Mouse (Mus musculus) limb, embryonic 12.5 days (tissue): ENCODE measurements around the gene Lima1. TPM values are rescaled to one million over a fixed set of nuclear protein-coding genes. Genes with fewer than 3 reads are reported as not detected.
A peak's percentile ranks its signal among the peaks of the same experiment; 100 is the strongest.

Source experiments
- ATAC-seq: fragments of 200-750 bp; cut with Nextera tagmentation; 2 replicates; pipeline ENCODE4 v1.8.0; 2017; ENCODE audit warnings: low read depth, moderate TSS enrichment; ENCODE audit not compliant: insufficient number of reproducible peaks, insufficient read depth, low FRiP score, low TSS enrichment
- H3K27ac ChIP-seq: fragments of 300-500 bp; sonication (generic); 2 replicates; pipeline ENCODE4 v1.5.1; 2016; ENCODE audit warnings: mild to moderate bottlenecking, moderate library complexity
- H3K27me3 ChIP-seq: fragments of 300-500 bp; sonication (generic); 2 replicates; pipeline ENCODE4 v1.6.1; 2016; ENCODE audit warnings: mild to moderate bottlenecking, moderate library complexity
- H3K36me3 ChIP-seq: fragments of 300-500 bp; sonication (generic); 2 replicates; pipeline ENCODE4 v1.6.1; 2016; ENCODE audit warnings: mild to moderate bottlenecking, moderate library complexity
- H3K4me1 ChIP-seq: fragments of 300-500 bp; sonication (generic); replicated peaks from 2 replicates; pipeline ENCODE4 v1.6.1; 2016
- H3K4me2 ChIP-seq: fragments of 300-500 bp; sonication (generic); 2 replicates; pipeline ENCODE4 v1.6.1; 2016; ENCODE audit warnings: mild to moderate bottlenecking, moderate library complexity
- H3K4me3 ChIP-seq: fragments of 300-500 bp; sonication (generic); replicated peaks from 2 replicates; pipeline ENCODE4 v1.5.1; 2016; ENCODE audit warnings: mild to moderate bottlenecking
- H3K9ac ChIP-seq: fragments of 300-500 bp; sonication (generic); replicated peaks from 2 replicates; pipeline ENCODE4 v1.6.1; 2016; ENCODE audit warnings: mild to moderate bottlenecking, moderate library complexity
- H3K9me3 ChIP-seq: fragments of 300-500 bp; sonication (generic); 2 replicates; pipeline ENCODE4 v1.6.1; 2016; ENCODE audit warnings: mild to moderate bottlenecking, moderate library complexity
- WGBS: fragments of 180-500 bp; shearing (Covaris S2); methylation state at CpG from one replicate; pipeline ENCODE4 v1.1.7; 2016; 5-methylcytosine and 5-hydroxymethylcytosine counted together
- polyA plus RNA-seq: library from polyadenylated mRNA; unstranded; fragments of >200 nt; fragmentation: Nextera tagmentation; extraction: Ambion mirVana; gene quantifications from 2 replicates; pipeline ENCODE4 v1.2.1, GENCODE M21; 2016

The Lima1 gene
- polyA plus RNA-seq, 1 experiment from 2014 or later, result 79.4 TPM

DNA sequence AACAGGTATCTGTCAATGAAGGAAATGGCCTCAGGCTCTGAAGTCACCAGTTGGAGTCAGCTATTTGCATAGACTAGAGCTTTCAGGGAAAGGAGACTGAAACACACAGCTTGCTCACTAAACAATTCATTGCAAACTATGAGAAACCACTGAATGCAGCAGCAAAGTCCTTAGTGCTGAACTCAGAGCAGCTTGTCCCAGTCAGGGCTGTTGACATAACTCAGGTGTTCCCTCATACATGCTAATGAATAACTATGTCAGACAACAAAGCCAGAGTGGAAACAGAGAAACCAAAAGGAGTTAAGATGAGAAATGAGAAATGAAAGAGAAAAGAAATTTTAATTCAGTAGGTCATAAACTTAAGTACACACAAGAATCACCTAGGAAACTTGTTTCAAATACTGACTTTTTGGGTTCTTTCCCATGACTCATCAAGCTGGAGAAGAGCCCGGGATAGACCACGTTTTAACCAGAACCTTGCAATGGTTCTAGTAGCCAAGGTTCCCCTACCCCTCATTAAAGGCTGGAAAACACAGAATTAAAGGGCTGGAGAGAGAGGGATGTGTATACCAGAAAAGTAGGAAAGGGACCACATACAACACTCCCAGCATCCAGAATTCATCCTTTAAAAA, 22.5 kb downstream of the Lima1 start:
- Histone ChIP-seq H3K36me3 (no peaks in the 10 kb centered on the region), H3K4me2 (no peak overlapping the region), H3K9me3 (no peaks in the 10 kb centered on the region), H3K4me1 (peaks cover 11% of the 10 kb centered on the region), H3K4me3 (no peak overlapping the region), H3K9ac (no peak overlapping the region), H3K27me3 (no peaks in the 10 kb centered on the region), H3K27ac (no peak overlapping the region)
- ATAC-seq, result no peak
- WGBS, result 85% methylated on average over 2 of the region's 2 CpGs

DNA sequence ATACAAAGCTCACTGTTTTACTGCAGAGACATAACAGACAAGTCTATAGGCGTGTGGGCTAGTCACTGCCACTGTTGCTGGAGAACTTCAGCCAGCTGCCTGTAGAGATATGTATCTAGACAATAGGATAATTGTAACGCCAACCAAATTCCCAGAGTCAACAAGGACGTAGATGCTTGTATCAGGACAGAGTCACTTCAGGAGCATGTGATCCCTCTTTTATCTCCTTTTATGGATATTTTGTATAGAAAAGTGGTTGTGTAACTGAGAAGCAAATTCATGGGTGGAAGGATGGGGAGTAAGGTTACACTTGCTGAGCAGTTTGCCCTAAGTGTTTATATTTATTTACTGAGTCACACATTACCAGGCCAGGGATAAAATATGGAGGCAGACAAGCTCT, 25.0 kb downstream of the Lima1 start:
- Histone ChIP-seq H3K9ac (no peak overlapping the region), H3K27me3 (no peaks in the 10 kb centered on the region), H3K9me3 (no peaks in the 10 kb centered on the region), H3K4me3 (no peak overlapping the region), H3K4me1 (peaks cover 15% of the 10 kb centered on the region), H3K27ac (no peak overlapping the region), H3K4me2 (no peak overlapping the region), H3K36me3 (no peaks in the 10 kb centered on the region)
- no peak for ATAC-seq
- WGBS, result 87% methylated on average over 3 of the region's 3 CpGs

GRCm38 (mm10) chr15:99847937-99848336, 27.3 kb downstream of the Lima1 start:
- H3K4me2 ChIP-seq, result peak overlapping the region; percentile 17; the same call in 1 of the 2 replicates
- H3K9me3 ChIP-seq, result no peaks in the 10 kb centered on the region
- peak overlapping the region; percentile 70 for H3K27ac ChIP-seq
- ATAC-seq, result peak; percentile 60; the same call in 1 of the 2 replicates
- H3K4me1 ChIP-seq, result peaks cover 15% of the 10 kb centered on the region
- H3K4me3 ChIP-seq, result no peak overlapping the region
- no peak overlapping the region for H3K9ac ChIP-seq
- 40% methylated on average over 8 of the region's 8 CpGs for WGBS
- H3K36me3 ChIP-seq, result no peaks in the 10 kb centered on the region
- no peaks in the 10 kb centered on the region for H3K27me3 ChIP-seq

DNA sequence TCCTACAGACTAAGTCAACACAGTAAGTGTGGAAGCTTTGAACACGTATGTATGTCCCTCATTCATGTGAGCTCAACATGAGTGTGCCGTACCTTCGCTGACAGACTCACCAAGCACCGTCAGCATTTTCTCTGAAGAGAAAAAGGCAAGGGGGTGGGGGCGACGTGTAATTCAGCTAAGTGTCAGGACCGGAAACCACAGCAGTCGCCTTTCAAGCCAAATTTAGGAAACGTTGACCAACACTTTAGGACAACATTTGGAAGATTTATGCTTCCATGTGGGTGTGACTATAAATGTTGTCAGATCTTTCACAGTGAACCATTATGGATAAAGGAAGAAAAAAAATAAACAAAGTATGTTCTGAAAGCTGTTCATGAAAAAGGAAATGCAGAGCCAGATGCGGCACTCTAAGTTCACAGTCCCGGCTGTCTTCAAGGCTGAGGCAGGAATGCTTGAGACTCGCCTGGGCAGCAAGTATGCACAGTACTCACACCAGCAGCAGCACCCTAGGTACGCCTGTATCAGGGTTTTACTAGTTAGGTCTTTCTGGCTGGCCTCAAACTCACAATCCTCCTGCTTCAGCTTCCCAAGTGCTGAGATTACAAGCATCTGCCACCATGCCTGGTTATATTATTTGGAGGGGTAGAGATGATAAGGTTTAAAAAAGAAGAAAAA, 27.9 kb downstream of the Lima1 start:
- peak overlapping the region; percentile 66 for H3K27ac ChIP-seq

DNA sequence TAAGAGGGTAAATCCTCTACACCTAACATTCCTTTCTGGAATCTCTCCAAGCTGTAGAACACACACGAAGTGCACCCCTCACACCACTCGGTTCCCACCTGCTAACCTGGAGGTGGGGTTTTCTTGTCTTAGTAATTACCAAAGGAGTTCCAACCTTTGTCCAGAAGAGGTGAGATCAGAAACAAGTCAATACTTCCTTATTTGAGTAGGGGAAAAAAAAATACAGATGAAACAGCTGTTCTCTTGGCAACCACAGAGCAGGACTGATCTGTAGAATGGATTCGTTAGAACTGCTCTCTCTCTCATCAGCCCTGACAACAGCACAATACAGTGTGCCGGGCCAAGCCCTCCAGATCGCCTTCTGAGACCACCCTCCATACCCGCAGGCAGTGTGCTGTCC, 28.6 kb downstream of the Lima1 start:
- Histone ChIP-seq H3K27me3 (no peaks in the 10 kb centered on the region), H3K4me2 (no peak overlapping the region), H3K4me1 (peaks cover 15% of the 10 kb centered on the region), H3K36me3 (no peaks in the 10 kb centered on the region), H3K4me3 (no peak overlapping the region), H3K27ac (no peak overlapping the region), H3K9ac (no peak overlapping the region), H3K9me3 (no peaks in the 10 kb centered on the region)
- 61% methylated on average over 6 of the region's 6 CpGs for WGBS
- ATAC-seq, result no peak

More for the DNA sequence above, 27.9 kb downstream of the Lima1 start:
- no peaks in the 10 kb centered on the region for H3K36me3 ChIP-seq
- peak overlapping the region; percentile 17; the same call in 1 of the 2 replicates for H3K4me2 ChIP-seq
- H3K27me3 ChIP-seq, result no peaks in the 10 kb centered on the region
- 49% methylated on average over 13 of the region's 13 CpGs for WGBS
- H3K4me1 ChIP-seq, result peaks cover 15% of the 10 kb centered on the region
- H3K4me3 ChIP-seq, result no peak overlapping the region
- no peaks in the 10 kb centered on the region for H3K9me3 ChIP-seq
- ATAC-seq, result no peak
- no peak overlapping the region for H3K9ac ChIP-seq

GRCm38 (mm10) chr15:99843856-99844255, 31.4 kb downstream of the Lima1 start:
- no peaks in the 10 kb centered on the region for H3K27me3 ChIP-seq
- H3K9me3 ChIP-seq, result no peaks in the 10 kb centered on the region
- H3K27ac ChIP-seq, result no peak overlapping the region
- no peak overlapping the region for H3K4me2 ChIP-seq
- WGBS, result 76% methylated on average over 3 of the region's 3 CpGs
- no peak for ATAC-seq
- no peak overlapping the region for H3K9ac ChIP-seq
- no peaks in the 10 kb centered on the region for H3K36me3 ChIP-seq
- no peak overlapping the region for H3K4me3 ChIP-seq
- peaks cover 15% of the 10 kb centered on the region for H3K4me1 ChIP-seq

- Histone ChIP-seq H3K4me2 (no peak overlapping the region), H3K4me1 (0 out of 2 replicates have a peak, but pooled peaks cover 3% of the 10 kb centered on the region), H3K36me3 (no peaks in the 10 kb centered on the region), H3K4me3 (no peak overlapping the region), H3K27me3 (no peaks in the 10 kb centered on the region), H3K27ac (no peak overlapping the region), H3K9ac (no peak overlapping the region), H3K9me3 (no peaks in the 10 kb centered on the region)
- ATAC-seq, result no peak
- 91% methylated on average over 2 of the region's 2 CpGs for WGBS
Observed at GRCm38 (mm10) chr15:99839910-99840309, 35.3 kb downstream of the Lima1 start.

GRCm38 (mm10) chr15:99839165-99839840, 36.0 kb downstream of the Lima1 start:
- H3K4me1 ChIP-seq, result 0 out of 2 replicates have a peak, but pooled peaks cover 3% of the 10 kb centered on the region
- no peaks in the 10 kb centered on the region for H3K36me3 ChIP-seq
- no peak overlapping the region for H3K9ac ChIP-seq
- WGBS, result 72% methylated on average over 13 of the region's 13 CpGs
- no peak overlapping the region for H3K4me2 ChIP-seq
- no peak overlapping the region for H3K4me3 ChIP-seq
- ATAC-seq, result no peak
- H3K27me3 ChIP-seq, result no peaks in the 10 kb centered on the region
- no peak overlapping the region for H3K27ac ChIP-seq
- H3K9me3 ChIP-seq, result no peaks in the 10 kb centered on the region

GRCm38 (mm10) chr15:99837561-99837960, 37.7 kb downstream of the Lima1 start:
- Histone ChIP-seq H3K4me3 (no peak overlapping the region), H3K9ac (no peak overlapping the region), H3K9me3 (no peaks in the 10 kb centered on the region), H3K27ac (no peak overlapping the region), H3K27me3 (no peaks in the 10 kb centered on the region), H3K4me1 (0 out of 2 replicates have a peak, but pooled peaks cover 3% of the 10 kb centered on the region), H3K4me2 (no peak overlapping the region), H3K36me3 (0 out of 2 replicates have a peak, but pooled peaks cover under 1% of the 10 kb centered on the region)
- no peak for ATAC-seq
- 71% methylated on average over 7 of the region's 7 CpGs for WGBS

- H3K4me3 ChIP-seq, result no peak overlapping the region
- no peak overlapping the region for H3K9ac ChIP-seq
- ATAC-seq, result no peak
- H3K27me3 ChIP-seq, result no peaks in the 10 kb centered on the region
- H3K4me2 ChIP-seq, result no peak overlapping the region
- 69% methylated on average over 9 of the region's 9 CpGs for WGBS
- no peaks in the 10 kb centered on the region for H3K9me3 ChIP-seq
- no peak overlapping the region; the same call in 1 of the 2 replicates for H3K27ac ChIP-seq
- H3K36me3 ChIP-seq, result 0 out of 2 replicates have a peak, but pooled peaks cover 3% of the 10 kb centered on the region
- H3K4me1 ChIP-seq, result 0 out of 2 replicates have a peak, but pooled peaks cover 3% of the 10 kb centered on the region
Observed at GRCm38 (mm10) chr15:99835191-99835590, 40.1 kb downstream of the Lima1 start.

DNA sequence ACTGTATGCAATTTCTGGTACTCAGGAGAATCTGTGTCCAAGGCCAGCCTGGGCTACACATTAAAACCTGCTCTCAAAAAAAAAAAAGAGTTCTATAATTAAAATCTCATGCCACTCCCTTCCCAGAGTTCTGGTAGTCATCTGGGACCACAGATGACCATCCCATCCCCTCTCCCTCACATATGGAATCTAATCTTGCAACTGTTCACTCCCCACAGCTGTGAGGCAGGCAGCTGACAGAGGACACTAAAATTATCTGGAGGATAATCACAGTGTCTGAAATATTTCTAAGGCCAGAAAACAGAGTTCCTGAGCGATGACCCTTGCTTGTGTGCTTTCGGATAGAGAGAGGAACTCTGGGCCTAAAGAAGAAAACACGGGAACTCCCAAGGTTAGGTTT, 40.6 kb downstream of the Lima1 start:
- Histone ChIP-seq H3K36me3 (0 out of 2 replicates have a peak, but pooled peaks cover 3% of the 10 kb centered on the region), H3K4me1 (0 out of 2 replicates have a peak, but pooled peaks cover 3% of the 10 kb centered on the region), H3K9ac (no peak overlapping the region), H3K4me3 (no peak overlapping the region), H3K27me3 (no peaks in the 10 kb centered on the region), H3K9me3 (no peaks in the 10 kb centered on the region), H3K4me2 (no peak overlapping the region), H3K27ac (no peak overlapping the region)
- no peak for ATAC-seq
- WGBS, result 82% methylated on average over 3 of the region's 3 CpGs
